Mouse (Mus musculus) testis, postnatal 10 days (tissue): ENCODE measurements around the gene Sars.
A peak's percentile ranks its signal among the peaks of the same experiment; 100 is the strongest.

Source experiments
- DNase-seq: peaks from one replicate; pipeline ENCODE4 v3.0.0; 2021; ENCODE audit warnings: low spot score

Sars gene

DNA sequence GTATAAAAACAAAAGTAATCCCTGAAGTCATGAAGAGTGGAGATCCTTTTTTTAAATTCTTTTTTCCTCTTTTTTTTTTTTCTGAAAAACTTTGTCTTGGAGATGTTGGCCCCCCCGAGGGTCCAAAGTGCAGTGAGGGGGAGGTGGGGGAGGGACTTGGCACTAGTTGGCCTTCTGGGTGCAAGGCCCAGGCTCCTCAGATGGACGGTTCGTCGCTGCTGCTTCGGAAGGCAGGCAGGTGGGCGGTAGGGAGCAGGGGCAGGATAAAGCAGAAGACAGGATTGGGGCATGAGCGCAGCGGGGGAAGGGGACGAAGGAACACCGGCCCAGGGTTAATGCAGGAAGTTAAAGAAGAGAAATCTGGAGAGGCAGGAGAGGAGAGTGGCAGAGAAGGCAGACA, 52.7 kb downstream of the Sars start:
- no peak for DNase-seq

DNA sequence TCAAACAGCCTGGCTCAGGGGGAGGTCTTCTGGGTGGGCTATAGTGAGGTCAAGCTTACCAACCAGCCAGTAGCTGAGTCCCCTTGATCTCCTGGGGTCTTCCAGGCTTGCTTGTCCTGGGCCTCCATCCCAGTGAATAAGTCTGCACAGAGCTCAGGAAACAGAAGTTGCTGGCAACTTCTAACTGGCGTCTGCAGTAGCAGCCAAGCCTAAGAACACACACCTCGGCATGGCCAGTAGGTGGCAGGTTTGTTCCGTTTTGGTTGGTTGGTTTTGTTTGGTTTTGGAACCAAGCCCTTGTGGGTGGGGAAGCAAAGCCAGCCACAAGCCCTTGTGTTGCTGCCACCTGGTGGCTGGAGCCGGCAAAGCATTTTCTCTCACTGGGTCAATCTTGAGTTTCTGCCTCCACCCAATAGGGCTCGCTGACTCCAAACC, 55.9 kb downstream of the Sars start:
- peak; percentile 98 for DNase-seq

GRCm38 (mm10) chr3:108386186-108386585, 58.8 kb downstream of the Sars start:
- DNase-seq, result no peak

DNA sequence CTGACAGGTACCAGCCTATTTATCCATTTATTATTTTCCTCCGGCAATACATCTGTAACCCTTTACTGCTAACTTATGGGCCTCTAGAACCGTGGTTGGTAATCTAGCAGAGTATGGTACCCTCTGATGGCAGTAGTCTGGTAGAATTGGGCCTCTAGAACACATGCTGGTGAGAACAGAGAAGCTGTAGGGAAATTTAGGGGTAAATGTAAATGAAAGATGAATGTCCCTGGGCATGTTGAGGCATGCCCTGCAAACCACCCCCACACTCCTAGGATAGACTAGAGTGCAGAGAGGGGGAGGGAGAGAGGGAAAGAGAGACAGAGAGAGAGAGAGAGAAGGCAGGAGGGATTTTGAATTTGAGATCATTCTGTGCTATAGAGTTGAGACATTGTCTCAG, 60.6 kb downstream of the Sars start:
- no peak for DNase-seq

GRCm38 (mm10) chr3:108383485-108384354, 61.3 kb downstream of the Sars start, which contains the start of gene Psrc1:
Gene Psrc1 (plus strand): TSS chr3:108383839.
- DNase-seq, result peak; percentile 95

GRCm38 (mm10) chr3:108381945-108382875, 62.8 kb downstream of the Sars start:
- DNase-seq, result no peak

GRCm38 (mm10) chr3:108380695-108381094, 64.3 kb downstream of the Sars start:
- no peak for DNase-seq

DNA sequence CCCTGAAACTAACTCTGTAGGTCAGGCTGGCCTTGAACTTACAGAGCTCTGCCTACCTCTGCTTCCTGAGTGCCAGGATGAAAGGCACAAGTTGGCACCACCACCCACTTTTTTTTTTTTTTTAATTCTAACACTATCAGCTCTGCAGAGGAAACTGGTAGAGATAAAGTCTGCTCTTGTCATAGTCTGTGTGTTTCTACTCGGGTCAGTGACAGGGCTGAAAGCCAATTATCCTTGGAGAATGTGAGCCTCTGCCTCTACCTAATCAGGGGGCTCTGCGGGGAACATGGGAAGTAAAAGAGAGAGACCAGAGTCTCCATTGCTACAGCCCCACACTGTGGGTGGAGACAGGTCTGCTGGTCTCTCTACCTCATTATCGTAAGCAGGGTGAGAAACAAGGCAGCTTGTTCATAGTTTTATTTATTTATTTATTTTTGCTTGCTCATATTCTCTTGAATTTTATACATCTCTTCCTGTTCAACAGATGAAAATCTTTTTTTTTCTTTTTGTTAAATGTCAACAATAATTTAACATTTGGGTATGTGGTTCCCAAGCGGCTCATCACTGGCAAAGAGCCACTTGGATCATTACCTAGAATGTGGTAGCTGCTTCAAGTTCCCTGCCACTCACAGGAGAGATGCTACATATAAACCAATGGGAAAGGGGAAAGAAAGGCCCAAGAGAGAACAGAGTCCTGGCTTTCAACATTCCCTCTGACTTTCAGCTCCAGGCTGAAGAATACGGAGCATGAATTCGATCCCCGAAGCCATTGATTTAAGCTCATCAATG, 65.9 kb downstream of the Sars start:
- no peak for DNase-seq
